Mouse (Mus musculus): ENCODE measurements around the gene Sgsm2.
A peak's percentile ranks its signal among the peaks of the same experiment; 100 is the strongest.

DNA sequence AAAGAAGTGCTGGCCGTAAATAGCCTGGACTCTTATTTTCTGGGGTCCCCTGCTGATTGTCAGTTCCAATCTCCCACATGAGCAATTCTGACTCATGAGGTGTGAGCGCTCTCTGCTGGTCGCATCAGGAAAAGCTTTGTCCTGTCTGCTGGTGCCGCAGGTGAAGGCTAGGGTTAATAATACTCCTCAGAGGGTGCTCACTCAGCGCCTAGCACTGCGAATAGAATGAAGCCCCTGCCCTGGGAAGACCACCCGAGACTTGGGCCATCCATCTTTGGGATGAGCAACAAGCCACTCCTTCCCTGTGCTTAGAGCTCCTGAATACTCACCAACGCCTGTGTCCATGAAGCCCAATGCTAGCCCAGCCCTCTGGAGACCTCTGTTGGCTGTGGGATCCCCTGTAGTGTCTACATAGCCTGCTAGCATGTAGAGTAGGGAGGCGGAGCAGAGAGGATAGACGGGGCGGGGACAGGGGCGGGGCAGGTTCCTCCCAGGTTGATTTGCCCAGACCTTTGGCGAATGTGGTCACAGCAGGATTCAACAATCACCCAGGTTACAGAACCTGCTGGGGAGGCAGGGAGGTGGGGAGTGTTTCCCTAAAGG, 48.8 kb downstream of the Sgsm2 start:
- TF ChIP-seq CTCF (conservative IDR thresholded peaks at IDR 0.05; ENCODE audit: low read length) (peak; percentile 72), POU5F1 (IDR thresholded peaks at IDR 0.05; ENCODE audit: borderline replicate concordance, low read length) (no peak)
